Mouse (Mus musculus) heart, postnatal 0 days (tissue): ENCODE data around the gene Hoxa6. TPM values are rescaled to one million over a fixed set of nuclear protein-coding genes. Genes with fewer than 3 reads are reported as not detected.

Experiments
- ATAC-seq: fragments of 200-750 bp; cut with Nextera tagmentation; 2 replicates; pipeline ENCODE4 v1.8.0; 2017; ENCODE audit warnings: low read depth, moderate number of reproducible peaks, moderate library complexity; ENCODE audit not compliant: insufficient read depth
- DNase-seq: peaks from one replicate; pipeline ENCODE4 v3.0.0-alpha.2; 2016; ENCODE audit warnings: low spot score
- H3K27ac ChIP-seq: fragments of 300-500 bp; sonication (generic); 2 replicates; pipeline ENCODE4 v1.5.1; 2014; ENCODE audit warnings: low read depth, mild to moderate bottlenecking
- H3K27me3 ChIP-seq: fragments of 300-500 bp; sonication (generic); 2 replicates; pipeline ENCODE4 v1.6.1; 2014; ENCODE audit warnings: low read length, mixed read lengths; ENCODE audit not compliant: control insufficient read depth, insufficient read depth
- H3K36me3 ChIP-seq: fragments of 300-500 bp; sonication (generic); replicated peaks from 2 replicates; pipeline ENCODE4 v1.6.1; 2014; ENCODE audit warnings: low read length, mixed read lengths; ENCODE audit not compliant: control insufficient read depth, insufficient read depth
- H3K4me1 ChIP-seq: fragments of 300-500 bp; sonication (generic); 2 replicates; pipeline ENCODE4 v1.6.1; 2014; ENCODE audit warnings: antibody characterized with exemption; ENCODE audit not compliant: control insufficient read depth, insufficient read depth
- H3K4me2 ChIP-seq: fragments of 300-500 bp; sonication (generic); 2 replicates; pipeline ENCODE4 v1.6.1; 2014; ENCODE audit warnings: low read depth, mild to moderate bottlenecking, low read length, moderate library complexity
- H3K4me3 ChIP-seq: fragments of 300-500 bp; sonication (generic); 2 replicates; pipeline ENCODE4 v1.5.1; 2014; ENCODE audit warnings: low read depth, low read length
- H3K9ac ChIP-seq: fragments of 300-500 bp; sonication (generic); replicated peaks from 2 replicates; pipeline ENCODE4 v1.6.1; 2014; ENCODE audit warnings: low read depth, low read length, mixed read lengths
- H3K9me3 ChIP-seq: fragments of 300-500 bp; sonication (generic); replicated peaks from 2 replicates; pipeline ENCODE4 v1.6.1; 2016; ENCODE audit warnings: low read length; ENCODE audit not compliant: control insufficient read depth
- CTCF ChIP-seq: IDR thresholded peaks from 2 replicates; pipeline ENCODE4 v1.5.1; 2016; ENCODE audit warnings: antibody characterized with exemption, control low read depth, low read depth
- EP300 ChIP-seq: IDR thresholded peaks from 2 replicates; pipeline ENCODE4 v1.6.1; 2016; ENCODE audit warnings: antibody characterized with exemption, low read depth
- WGBS: fragments of 180-500 bp; shearing (Covaris S2); extraction: QIAGEN DNeasy Blood & Tissue Kit; methylation state at CpG from one replicate; pipeline ENCODE4 v1.1.7; 2014; 5-methylcytosine and 5-hydroxymethylcytosine counted together
- polyA plus RNA-seq: library from polyadenylated mRNA; unstranded; fragments of >200 nt; fragmentation: Nextera tagmentation; extraction: Ambion mirVana; gene quantifications from 2 replicates; pipeline ENCODE4 v1.2.1, GENCODE M21; 2015
- total RNA-seq: library from RNA; depleted of rRNA; stranded (reverse); fragments of >200 nt; gene quantifications from 2 replicates; pipeline ENCODE4 v1.2.3, GENCODE M21; 2014; ENCODE audit warnings: low replicate concordance

The Hoxa6 gene
- total and polyA plus RNA-seq, 2 experiments from 2014 or later = not detected

- WGBS = 2% methylated on average over 23 of the region's 23 CpGs
- DNase-seq (no peak), ATAC-seq (no peak)
- TF ChIP-seq CTCF (no peak), EP300 (no peak)
- H3K27ac ChIP-seq = no peak overlapping the region
- H3K27me3 ChIP-seq = peaks cover 100% of the 10 kb centered on the region
- H3K4me1 ChIP-seq = 0 out of 2 replicates have a peak, but pooled peaks cover 3% of the 10 kb centered on the region
- H3K4me3 ChIP-seq = peak overlapping the region; percentile 12
- no peak overlapping the region for H3K9ac ChIP-seq
- no peaks in the 10 kb centered on the region for H3K36me3 ChIP-seq
- 0 out of 2 replicates have a peak overlapping the region, but pooled peaks have one; percentile 17 for H3K4me2 ChIP-seq
- no peaks in the 10 kb centered on the region for H3K9me3 ChIP-seq
These were observed 36.0 kb upstream of the Hoxa6 start for GRCm38 (mm10) chr6:52244471-52245039.

DNA sequence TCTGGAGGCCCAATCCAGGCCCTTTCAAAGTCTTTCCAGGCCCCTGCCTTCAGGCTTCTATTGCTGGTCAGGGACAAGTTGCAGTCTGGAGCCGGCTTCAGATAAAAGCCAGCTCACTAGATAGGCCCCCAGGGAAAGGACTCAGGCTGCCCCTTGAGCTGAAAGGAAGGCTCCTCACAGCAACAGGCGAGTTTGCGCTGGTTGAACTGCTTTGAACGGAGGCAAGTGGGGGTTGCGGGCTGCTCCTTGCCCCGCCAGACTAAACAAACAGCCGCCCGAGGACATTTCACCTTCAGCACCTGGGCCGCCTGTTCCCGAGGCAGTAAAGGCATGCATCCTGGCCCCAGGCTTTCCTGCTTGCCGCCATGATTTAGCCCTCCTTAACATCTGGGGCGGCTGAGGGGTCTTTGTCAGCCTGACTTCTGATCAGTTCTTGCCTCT lies 35.2 kb upstream of the Hoxa6 start:
- no peaks in the 10 kb centered on the region for H3K36me3 ChIP-seq
- ATAC-seq (no peak), DNase-seq (no peak)
- H3K27me3 ChIP-seq = peaks cover 100% of the 10 kb centered on the region
- 2% methylated on average over 12 of the region's 12 CpGs for WGBS
- TF ChIP-seq EP300 = no peak
- TF ChIP-seq CTCF = no peak
- no peak overlapping the region for H3K9ac ChIP-seq
- no peaks in the 10 kb centered on the region for H3K9me3 ChIP-seq
- no peak overlapping the region for H3K27ac ChIP-seq
- H3K4me1 ChIP-seq = 0 out of 2 replicates have a peak, but pooled peaks cover 3% of the 10 kb centered on the region
- no peak overlapping the region for H3K4me3 ChIP-seq
- no peak overlapping the region for H3K4me2 ChIP-seq

GRCm38 (mm10) chr6:52242801-52243332 lies 34.3 kb upstream of the Hoxa6 start:
- no peak for DNase-seq

DNA sequence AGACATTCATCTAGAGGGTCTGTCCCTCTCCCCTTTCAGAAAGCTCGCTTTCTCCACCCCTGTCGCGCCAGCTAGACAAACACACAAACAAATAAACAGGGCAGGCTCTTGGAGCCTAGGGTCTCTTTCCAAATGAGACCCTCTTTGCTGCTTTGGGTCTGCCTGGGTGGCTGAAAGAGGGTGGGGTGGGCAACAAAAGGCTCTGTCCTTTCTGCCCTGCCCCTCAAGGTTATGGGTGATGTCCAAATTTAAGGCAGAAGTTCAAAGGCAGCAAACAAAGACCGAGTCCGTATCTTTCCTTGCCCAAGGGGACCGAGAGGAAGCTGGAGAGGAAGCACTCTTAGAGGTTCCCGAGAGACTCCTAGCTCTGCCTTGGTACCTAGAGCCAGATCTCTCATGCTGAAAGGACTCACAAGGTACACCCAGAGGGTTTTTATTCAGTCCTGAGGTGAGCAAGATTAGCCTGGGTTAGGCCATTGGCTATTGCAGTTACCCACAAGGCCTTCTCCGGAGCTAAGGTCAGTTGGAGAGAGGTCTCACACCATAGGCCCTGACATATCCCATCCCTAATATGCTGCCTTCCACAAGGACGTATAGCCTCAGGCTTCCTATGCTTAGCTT lies 32.6 kb upstream of the Hoxa6 start:
- peaks cover 100% of the 10 kb centered on the region for H3K27me3 ChIP-seq
- H3K4me3 ChIP-seq = no peak overlapping the region
- DNase-seq = no peak
- H3K4me2 ChIP-seq = no peak overlapping the region
- no peak overlapping the region for H3K27ac ChIP-seq
- no peak for ATAC-seq
- TF ChIP-seq EP300 = no peak
- TF ChIP-seq CTCF = no peak
- no peaks in the 10 kb centered on the region for H3K9me3 ChIP-seq
- 0 out of 2 replicates have a peak, but pooled peaks cover 3% of the 10 kb centered on the region for H3K4me1 ChIP-seq
- 5% methylated on average over 9 of the region's 9 CpGs for WGBS
- H3K36me3 ChIP-seq = no peaks in the 10 kb centered on the region
- no peak overlapping the region for H3K9ac ChIP-seq

More at GRCm38 (mm10) chr6:52242801-52243332, 34.3 kb upstream of the Hoxa6 start:
- TF ChIP-seq CTCF (no peak), EP300 (no peak)
- Histone ChIP-seq H3K4me3 (no peak overlapping the region), H3K4me2 (no peak overlapping the region), H3K9ac (no peak overlapping the region), H3K36me3 (no peaks in the 10 kb centered on the region), H3K27ac (no peak overlapping the region), H3K9me3 (no peaks in the 10 kb centered on the region), H3K4me1 (0 out of 2 replicates have a peak, but pooled peaks cover 3% of the 10 kb centered on the region), H3K27me3 (peaks cover 100% of the 10 kb centered on the region)
- 4% methylated on average over 4 of the region's 4 CpGs for WGBS
- ATAC-seq = no peak

DNA sequence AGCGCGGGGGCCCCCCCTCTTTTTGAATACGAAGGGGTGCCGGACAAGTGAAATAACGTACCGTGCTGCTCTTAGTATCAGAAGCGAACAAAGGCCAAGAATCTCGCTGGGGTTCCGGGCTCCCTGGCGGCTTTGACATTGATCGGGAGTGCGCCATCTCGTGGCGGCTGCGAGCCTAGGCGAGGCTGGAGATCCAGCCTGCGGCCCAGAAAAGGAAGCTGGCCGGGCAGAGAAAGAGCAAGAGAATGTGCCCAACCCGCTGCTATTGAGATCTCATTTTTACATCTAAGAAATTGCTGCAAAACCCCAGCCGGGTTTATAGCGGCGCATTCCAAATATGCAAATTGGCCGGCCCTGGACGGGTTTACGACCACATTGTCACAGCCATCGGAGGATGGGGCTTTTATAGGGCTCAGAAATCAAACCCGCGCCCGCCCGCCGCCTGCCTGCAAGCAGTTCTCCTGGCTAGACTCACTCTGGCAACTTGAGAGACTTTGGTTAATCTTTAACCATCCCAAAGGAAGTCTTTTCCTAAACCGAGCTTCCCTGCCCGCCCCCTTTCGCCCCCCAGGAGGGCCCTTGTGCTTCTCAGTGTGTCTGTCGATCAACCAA lies 32.0 kb upstream of the Hoxa6 start, which contains the start of gene Hoxa10:
TSS of gene Hoxa10 (minus strand) at position 466 of the 612 bp plus-strand sequence.
- Histone ChIP-seq H3K4me1 (0 out of 2 replicates have a peak, but pooled peaks cover 3% of the 10 kb centered on the region), H3K36me3 (no peaks in the 10 kb centered on the region), H3K27ac (no peak within 1 kb of the TSS), H3K4me2 (peak within 1 kb of the TSS; percentile 24), H3K27me3 (peaks cover 100% of the 10 kb centered on the region), H3K9me3 (no peaks in the 10 kb centered on the region), H3K4me3 (peak within 1 kb of the TSS; percentile 1; the same call in 1 of the 2 replicates), H3K9ac (no peak within 1 kb of the TSS)
- DNase-seq (peak; percentile 57), ATAC-seq (0 out of 2 replicates have a peak, but pooled peaks have one; percentile 43)
- 2% methylated on average over 35 of the region's 35 CpGs for WGBS
- TF ChIP-seq EP300 (no peak), CTCF (peak; percentile 65)
